Mouse (Mus musculus): ENCODE data around the gene Creb5. TPM values are rescaled to one million over a fixed set of nuclear protein-coding genes. Genes with fewer than 3 reads are reported as not detected.

Creb5 gene
- total RNA-seq, 1 experiment = 1.1 TPM

- DNase-seq (ENCODE audit: low read depth, low spot score) = no peak
- Histone ChIP-seq H3K27ac (ENCODE audit: insufficient read depth, low read depth, low read length, poor library complexity, severe bottlenecking) (no peak overlapping the region), H3K9me3 (ENCODE audit: control insufficient read depth, insufficient read depth, low read depth, low read length) (no peaks in the 10 kb centered on the region), H3K4me1 (ENCODE audit: control insufficient read depth in 2 of 2, insufficient read depth in 2 of 2, low read length in 2 of 2, poor library complexity in 1 of 2) (no peaks in the 10 kb centered on the region), H3K4me3 (ENCODE audit: insufficient read depth in 1 of 2, low read depth in 1 of 2, low read length in 2 of 2, poor library complexity in 1 of 2, severe bottlenecking in 1 of 2) (no peak overlapping the region), H3K36me3 (ENCODE audit: control insufficient read depth, insufficient read depth, low read length, poor library complexity, severe bottlenecking) (no peaks in the 10 kb centered on the region), H3K9ac (ENCODE audit: insufficient read depth, low read depth, low read length, poor library complexity, severe bottlenecking) (no peak overlapping the region)
- in situ Hi-C loops (cut with MboI; ENCODE audit: low sequenced_read_pairs in 2 of 2, unreplicated experiment in 2 of 2) = no loop called here
- TF ChIP-seq ZNF384 (IDR thresholded peaks at IDR 0.05; ENCODE audit: low read depth, low read length) = no peak
- TF ChIP-seq ZC3H11A (IDR thresholded peaks at IDR 0.05; ENCODE audit: borderline replicate concordance, low read depth, low read length) = no peak
- no peak for TF ChIP-seq HCFC1 (IDR thresholded peaks at IDR 0.05; ENCODE audit: borderline replicate concordance, insufficient read depth, low read length)
- TF ChIP-seq CHD2 (IDR thresholded peaks at IDR 0.05; ENCODE audit: low read depth, low read length) = no peak
- no peak for TF ChIP-seq MAFK (IDR thresholded peaks at IDR 0.05; ENCODE audit: insufficient read depth, low read depth, low read length)
These were observed 348.4 kb downstream of the Creb5 start for GRCm38 (mm10) chr6:53635453-53635852.

- Histone ChIP-seq H3K9me3 (ENCODE audit: control insufficient read depth, insufficient read depth, low read depth, low read length) (no peaks in the 10 kb centered on the region), H3K9ac (ENCODE audit: insufficient read depth, low read depth, low read length, poor library complexity, severe bottlenecking) (no peak overlapping the region), H3K4me1 (ENCODE audit: control insufficient read depth in 2 of 2, insufficient read depth in 2 of 2, low read length in 2 of 2, poor library complexity in 1 of 2) (no peaks in the 10 kb centered on the region), H3K4me3 (ENCODE audit: insufficient read depth in 1 of 2, low read depth in 1 of 2, low read length in 2 of 2, poor library complexity in 1 of 2, severe bottlenecking in 1 of 2) (no peak overlapping the region), H3K27ac (ENCODE audit: insufficient read depth, low read depth, low read length, poor library complexity, severe bottlenecking) (no peak overlapping the region), H3K36me3 (ENCODE audit: control insufficient read depth, insufficient read depth, low read length, poor library complexity, severe bottlenecking) (no peaks in the 10 kb centered on the region)
- TF ChIP-seq MAFK (IDR thresholded peaks at IDR 0.05; ENCODE audit: insufficient read depth, low read depth, low read length) (no peak), CHD2 (IDR thresholded peaks at IDR 0.05; ENCODE audit: low read depth, low read length) (no peak), ZNF384 (IDR thresholded peaks at IDR 0.05; ENCODE audit: low read depth, low read length) (no peak), HCFC1 (IDR thresholded peaks at IDR 0.05; ENCODE audit: borderline replicate concordance, insufficient read depth, low read length) (no peak), ZC3H11A (IDR thresholded peaks at IDR 0.05; ENCODE audit: borderline replicate concordance, low read depth, low read length) (no peak)
- no peak for DNase-seq (ENCODE audit: low read depth, low spot score)
- in situ Hi-C loops (cut with MboI; ENCODE audit: low sequenced_read_pairs in 2 of 2, unreplicated experiment in 2 of 2) = no loop called here
These were observed 350.6 kb downstream of the Creb5 start for GRCm38 (mm10) chr6:53637356-53638351.

- no peak overlapping the region for H3K4me3 ChIP-seq (ENCODE audit: insufficient read depth in 1 of 2, low read depth in 1 of 2, low read length in 2 of 2, poor library complexity in 1 of 2, severe bottlenecking in 1 of 2)
- no peaks in the 10 kb centered on the region for H3K9me3 ChIP-seq (ENCODE audit: control insufficient read depth, insufficient read depth, low read depth, low read length)
- no peak overlapping the region for H3K27ac ChIP-seq (ENCODE audit: insufficient read depth, low read depth, low read length, poor library complexity, severe bottlenecking)
- H3K4me1 ChIP-seq (ENCODE audit: control insufficient read depth in 2 of 2, insufficient read depth in 2 of 2, low read length in 2 of 2, poor library complexity in 1 of 2) = no peaks in the 10 kb centered on the region
- no peak overlapping the region for H3K9ac ChIP-seq (ENCODE audit: insufficient read depth, low read depth, low read length, poor library complexity, severe bottlenecking)
- no peak for TF ChIP-seq ZNF384 (IDR thresholded peaks at IDR 0.05; ENCODE audit: low read depth, low read length)
- no peak for TF ChIP-seq CHD2 (IDR thresholded peaks at IDR 0.05; ENCODE audit: low read depth, low read length)
- no peak for TF ChIP-seq ZC3H11A (IDR thresholded peaks at IDR 0.05; ENCODE audit: borderline replicate concordance, low read depth, low read length)
- TF ChIP-seq HCFC1 (IDR thresholded peaks at IDR 0.05; ENCODE audit: borderline replicate concordance, insufficient read depth, low read length) = no peak
- no peak for TF ChIP-seq MAFK (IDR thresholded peaks at IDR 0.05; ENCODE audit: insufficient read depth, low read depth, low read length)
- in situ Hi-C loops (cut with MboI; ENCODE audit: low sequenced_read_pairs in 2 of 2, unreplicated experiment in 2 of 2) = no loop called here
- H3K36me3 ChIP-seq (ENCODE audit: control insufficient read depth, insufficient read depth, low read length, poor library complexity, severe bottlenecking) = no peaks in the 10 kb centered on the region
- DNase-seq (ENCODE audit: low read depth, low spot score) = no peak
These were observed 354.8 kb downstream of the Creb5 start for GRCm38 (mm10) chr6:53641633-53642605.

DNA sequence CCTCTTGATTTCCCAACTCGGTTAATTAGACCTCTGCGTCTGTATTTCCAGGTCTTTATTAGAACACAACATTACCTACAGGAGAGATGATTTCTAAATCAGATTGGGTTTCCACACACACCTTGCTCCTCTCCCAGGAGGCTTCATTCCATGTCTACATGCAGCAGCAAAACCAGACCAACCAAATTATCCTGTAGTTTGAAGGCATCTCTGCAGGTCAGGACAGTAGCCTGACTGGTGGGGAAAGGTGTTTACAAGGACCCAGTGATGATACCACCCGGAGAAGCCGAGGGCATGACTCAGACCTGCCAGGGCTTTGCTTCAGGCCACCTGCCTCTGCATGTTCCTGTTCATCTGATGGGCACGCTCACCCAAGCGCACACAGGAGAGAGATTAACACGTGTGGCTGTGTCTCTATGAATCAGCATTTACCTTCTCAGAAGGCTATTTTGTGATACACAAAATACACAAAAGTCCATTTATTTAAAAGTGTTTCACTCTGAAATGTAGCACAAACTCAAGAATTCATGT is 355.8 kb downstream of the Creb5 start:
- Histone ChIP-seq H3K4me1 (ENCODE audit: control insufficient read depth in 2 of 2, insufficient read depth in 2 of 2, low read length in 2 of 2, poor library complexity in 1 of 2) (no peaks in the 10 kb centered on the region), H3K4me3 (ENCODE audit: insufficient read depth in 1 of 2, low read depth in 1 of 2, low read length in 2 of 2, poor library complexity in 1 of 2, severe bottlenecking in 1 of 2) (no peak overlapping the region), H3K36me3 (ENCODE audit: control insufficient read depth, insufficient read depth, low read length, poor library complexity, severe bottlenecking) (no peaks in the 10 kb centered on the region), H3K9me3 (ENCODE audit: control insufficient read depth, insufficient read depth, low read depth, low read length) (no peaks in the 10 kb centered on the region), H3K27ac (ENCODE audit: insufficient read depth, low read depth, low read length, poor library complexity, severe bottlenecking) (no peak overlapping the region), H3K9ac (ENCODE audit: insufficient read depth, low read depth, low read length, poor library complexity, severe bottlenecking) (no peak overlapping the region)
- TF ChIP-seq CHD2 (IDR thresholded peaks at IDR 0.05; ENCODE audit: low read depth, low read length) (no peak), HCFC1 (IDR thresholded peaks at IDR 0.05; ENCODE audit: borderline replicate concordance, insufficient read depth, low read length) (no peak), ZNF384 (IDR thresholded peaks at IDR 0.05; ENCODE audit: low read depth, low read length) (no peak), MAFK (IDR thresholded peaks at IDR 0.05; ENCODE audit: insufficient read depth, low read depth, low read length) (no peak), ZC3H11A (IDR thresholded peaks at IDR 0.05; ENCODE audit: borderline replicate concordance, low read depth, low read length) (no peak)
- no peak for DNase-seq (ENCODE audit: low read depth, low spot score)
- in situ Hi-C loops (cut with MboI; ENCODE audit: low sequenced_read_pairs in 2 of 2, unreplicated experiment in 2 of 2) = no loop called here
